Mouse (Mus musculus): Measurements from ENCODE around the gene Slc13a1.

- no peak for TF ChIP-seq CTCF (IDR thresholded peaks at IDR 0.05; ENCODE audit: low read depth, low read length)
- TF ChIP-seq GATA1 (IDR thresholded peaks at IDR 0.05; ENCODE audit: borderline replicate concordance, low read length) = no peak
These were observed 2.6 kb downstream of the Slc13a1 start for GRCm38 (mm10) chr6:24165249-24165648.

Measured in G1E (cell line).